Mouse (Mus musculus) lung, postnatal 25 days (tissue): ENCODE measurements around the gene Smco4.
"Not testable (repeated sequence)": the region's sequence is repeated elsewhere in the genome, so short reads cannot be mapped to it uniquely, and the experiment has no call there.

Source experiments
- DNase-seq: peaks from one replicate; pipeline ENCODE4 v3.0.0; 2022; ENCODE audit warnings: low spot score

Smco4 gene

GRCm38 (mm10) chr9:15541735-15542354, 48.6 kb downstream of the Smco4 start:
- no peak for DNase-seq

GRCm38 (mm10) chr9:15550461-15550961, 57.3 kb downstream of the Smco4 start:
- DNase-seq: no peak

GRCm38 (mm10) chr9:15551073-15551472, 57.8 kb downstream of the Smco4 start:
- DNase-seq: not testable (repeated sequence)

- DNase-seq: no peak
Observed at GRCm38 (mm10) chr9:15551933-15552851, 59.0 kb downstream of the Smco4 start.

- no peak for DNase-seq
Observed at GRCm38 (mm10) chr9:15553322-15553721, 60.1 kb downstream of the Smco4 start.

DNA sequence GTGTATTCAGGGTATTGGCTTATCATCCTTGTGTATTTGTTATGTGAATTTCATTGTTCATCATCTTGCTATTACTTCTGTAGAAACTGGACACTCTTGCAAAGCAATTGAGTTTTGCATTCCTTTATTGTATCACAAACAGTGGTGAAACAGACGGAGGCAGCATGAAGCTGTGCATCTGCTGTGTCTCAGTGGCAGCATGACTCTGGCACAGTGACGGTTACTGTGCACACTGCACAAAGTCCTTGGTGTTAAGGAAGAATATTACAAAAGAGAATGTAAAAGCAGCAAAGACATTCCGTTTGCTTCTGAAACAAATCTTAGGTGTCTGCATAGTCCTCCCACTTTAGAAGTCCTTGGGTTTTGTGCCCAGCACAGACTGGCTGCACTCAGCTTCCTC, 67.2 kb downstream of the Smco4 start:
- no peak for DNase-seq

- DNase-seq: no peak
Observed at GRCm38 (mm10) chr9:15562353-15562752, 69.1 kb downstream of the Smco4 start.

GRCm38 (mm10) chr9:15574750-15575454, 81.7 kb downstream of the Smco4 start:
- no peak for DNase-seq

DNA sequence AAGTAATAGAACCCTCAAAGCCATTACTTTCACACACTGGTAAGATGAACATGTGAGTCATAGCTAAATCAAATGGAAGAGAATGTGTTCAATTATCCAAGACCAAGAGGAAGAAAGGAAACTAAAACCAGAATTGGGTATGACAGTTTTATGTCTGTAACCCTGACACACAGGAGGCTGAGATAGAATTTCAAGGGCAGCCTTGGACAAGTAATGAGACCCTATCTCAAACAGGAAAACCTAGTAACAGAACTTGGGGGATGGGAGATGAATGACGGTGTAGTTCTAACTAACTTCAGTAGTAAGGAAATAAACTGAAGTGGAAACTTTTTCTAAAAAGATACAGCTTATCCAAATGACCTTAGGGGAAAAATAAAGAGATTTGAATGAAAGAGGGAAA, 85.2 kb downstream of the Smco4 start:
- no peak for DNase-seq

DNA sequence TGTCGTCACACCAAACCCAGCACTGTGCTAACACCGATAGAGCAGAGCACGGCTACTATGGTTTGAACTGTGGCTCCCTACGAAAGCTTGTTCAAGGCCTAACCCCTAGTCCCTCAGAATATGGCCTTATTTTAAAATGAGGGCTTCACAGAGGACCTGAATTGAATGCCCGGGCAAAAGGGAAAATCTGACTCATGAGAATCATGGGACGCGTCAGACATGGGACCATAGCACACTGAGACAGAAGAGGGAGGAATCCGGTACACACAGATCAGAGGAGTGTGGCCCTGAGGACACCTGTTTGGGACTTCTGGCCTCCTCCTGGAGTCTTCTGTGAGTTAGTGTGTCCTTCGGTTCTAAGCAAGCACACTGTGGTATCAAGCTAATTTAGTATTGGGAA, 85.7 kb downstream of the Smco4 start:
- DNase-seq: no peak

GRCm38 (mm10) chr9:15580176-15580575, 86.9 kb downstream of the Smco4 start:
- no peak for DNase-seq

- DNase-seq: no peak
Observed at GRCm38 (mm10) chr9:15582026-15582425, 88.8 kb downstream of the Smco4 start.

- DNase-seq: no peak
Observed at GRCm38 (mm10) chr9:15584209-15584608, 91.0 kb downstream of the Smco4 start.

DNA sequence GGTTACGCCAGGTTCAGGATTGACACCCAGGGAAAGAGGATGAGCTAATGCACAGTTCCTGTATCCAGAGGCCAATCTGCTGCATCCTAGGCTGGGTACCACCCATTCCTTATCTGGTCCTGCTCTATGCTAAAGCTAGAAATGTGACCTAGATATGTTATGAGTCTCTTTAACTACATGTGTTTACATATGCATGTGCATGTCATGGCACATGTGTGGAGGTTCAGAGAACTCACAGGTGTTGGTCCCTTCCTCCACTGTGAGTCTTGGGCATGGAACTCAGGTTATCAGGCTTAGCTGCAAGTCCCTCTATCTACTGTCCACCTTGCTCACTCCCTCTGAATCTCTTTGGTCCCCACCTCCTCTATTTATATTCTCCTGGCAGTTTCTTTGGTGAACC, 92.7 kb downstream of the Smco4 start:
- no peak for DNase-seq

- DNase-seq: no peak
Observed at GRCm38 (mm10) chr9:15587157-15587854, 94.1 kb downstream of the Smco4 start.

DNA sequence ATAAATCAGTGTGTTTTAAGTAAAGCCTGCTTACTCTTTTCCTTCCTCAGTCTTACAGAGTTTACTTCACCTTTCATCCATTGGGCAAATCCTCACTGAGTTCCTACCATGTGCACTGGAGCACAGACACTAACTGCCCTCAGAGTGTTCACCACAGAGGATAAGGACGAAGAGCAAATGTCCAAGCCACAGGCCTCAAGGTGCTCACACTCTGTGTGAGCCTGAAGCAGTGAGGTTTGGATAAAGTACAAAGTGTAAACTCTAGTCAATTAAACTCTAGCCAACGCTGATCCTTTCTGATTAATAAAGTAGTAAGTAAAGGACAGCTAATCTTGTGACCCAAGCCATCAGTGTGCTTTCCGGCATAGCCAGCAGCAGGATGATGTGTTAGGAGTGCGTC, 100.9 kb downstream of the Smco4 start:
- DNase-seq: no peak
